Mouse (Mus musculus) CH12.LX (cell line): Measurements from ENCODE around the gene Bcar1. TPM values are rescaled to one million over a fixed set of nuclear protein-coding genes. Genes with fewer than 3 reads are reported as not detected.

ENCODE experiments used
- DNase-seq: peaks from one replicate; pipeline ENCODE4 v3.0.0-alpha.2; 2013; ENCODE audit errors: extremely low read depth
- H3K27ac ChIP-seq: 2 replicates; pipeline ENCODE4 v1.5.1; 2012; ENCODE audit warnings: low read depth, mild to moderate bottlenecking, control low read depth, moderate library complexity; ENCODE audit not compliant: insufficient read depth
- H3K27me3 ChIP-seq: replicated peaks from 2 replicates; pipeline ENCODE3; 2012; ENCODE audit warnings: inconsistent platforms
- H3K36me3 ChIP-seq, 2 experiments: replicated peaks in 1 of 2; 2 replicates each; pipeline versions ENCODE3 to v1.6.1; 2012; ENCODE audit warnings: inconsistent platforms in 1 of 2, low read length in 1 of 2, mild to moderate bottlenecking in 1 of 2, mixed read lengths in 1 of 2, moderate library complexity in 1 of 2; ENCODE audit not compliant: control insufficient read depth in 1 of 2, insufficient read depth in 1 of 2
- H3K4me1 ChIP-seq, 2 experiments: 2 replicates each; pipeline ENCODE4 v1.6.1; 2012; ENCODE audit warnings: inconsistent platforms in 1 of 2, moderate library complexity in 1 of 2; ENCODE audit not compliant: insufficient read depth in 2 of 2, control insufficient read depth in 1 of 2
- H3K4me2 ChIP-seq: 2 replicates; pipeline ENCODE4 v1.6.1; 2012; ENCODE audit warnings: low read depth, mild to moderate bottlenecking, control low read depth; ENCODE audit not compliant: poor library complexity, insufficient read depth, severe bottlenecking
- H3K4me3 ChIP-seq, 3 experiments: fragments of 150-350 bp in 1 of 3; sonication (generic) in 1 of 3; replicated peaks in 1 of 3; 2 replicates each; pipeline versions ENCODE3 to v1.5.1; 2011 to 2012; ENCODE audit warnings: low read depth in 2 of 3, low read length in 2 of 3, mild to moderate bottlenecking in 2 of 3, moderate library complexity in 2 of 3, control low read depth in 1 of 3, improper control_type of control experiment in 1 of 3, inconsistent platforms in 1 of 3, mixed read lengths in 1 of 3; ENCODE audit not compliant: poor library complexity in 1 of 3
- H3K79me2 ChIP-seq: replicated peaks from 2 replicates; pipeline ENCODE4 v1.6.1; 2012; ENCODE audit warnings: mild to moderate bottlenecking, moderate library complexity; ENCODE audit not compliant: control insufficient read depth, poor library complexity, insufficient read depth, severe bottlenecking; ENCODE audit errors: extremely low read depth
- H3K9ac ChIP-seq: 2 replicates; pipeline ENCODE4 v1.6.1; 2012; ENCODE audit warnings: low read depth, mild to moderate bottlenecking, control low read depth, moderate library complexity; ENCODE audit not compliant: insufficient read depth
- H3K9me3 ChIP-seq: replicated peaks from 2 replicates; pipeline ENCODE3; 2012; ENCODE audit warnings: low read length, inconsistent platforms, mixed read lengths
- CHD1 ChIP-seq: IDR thresholded peaks from 2 replicates; pipeline ENCODE4 v1.6.1; 2012; ENCODE audit warnings: low read depth, low read length, improper control_type of control experiment, inconsistent platforms
- CHD2 ChIP-seq: IDR thresholded peaks from 2 replicates; pipeline ENCODE4 v1.6.1; 2011; ENCODE audit warnings: low read length, improper control_type of control experiment
- CTCF ChIP-seq, 2 experiments: IDR thresholded peaks in 1 of 2; conservative IDR thresholded peaks in 1 of 2; 2 replicates each; pipeline ENCODE4 v1.5.1; 2011 to 2012; ENCODE audit warnings: low read depth in 2 of 2, low read length in 2 of 2, improper control_type of control experiment in 1 of 2, inconsistent platforms in 1 of 2, mild to moderate bottlenecking in 1 of 2, moderate library complexity in 1 of 2
- E2F4 ChIP-seq: IDR thresholded peaks from 2 replicates; pipeline ENCODE4 v1.6.1; 2011; ENCODE audit warnings: low read depth, low read length, improper control_type of control experiment; ENCODE audit not compliant: insufficient replicate concordance
- ELF1 ChIP-seq: IDR thresholded peaks from 2 replicates; pipeline ENCODE4 v1.6.1; 2014; ENCODE audit warnings: low read depth, mild to moderate bottlenecking, inconsistent platforms, low read length, improper control_type of control experiment
- HCFC1 ChIP-seq: IDR thresholded peaks from 2 replicates; pipeline ENCODE4 v1.6.1; 2012; ENCODE audit warnings: low read depth, mild to moderate bottlenecking, inconsistent platforms, low read length, improper control_type of control experiment
- JUN ChIP-seq: IDR thresholded peaks from 2 replicates; pipeline ENCODE4 v1.6.1; 2011; ENCODE audit warnings: low read depth, mild to moderate bottlenecking, low read length, improper control_type of control experiment, moderate library complexity; ENCODE audit not compliant: insufficient read depth
- JUND ChIP-seq: conservative IDR thresholded peaks from 2 replicates; pipeline ENCODE4 v1.6.1; 2011; ENCODE audit warnings: low read depth, low read length, improper control_type of control experiment
- MAFK ChIP-seq: IDR thresholded peaks from 2 replicates; pipeline ENCODE4 v1.6.1; 2011; ENCODE audit warnings: low read length, improper control_type of control experiment; ENCODE audit not compliant: insufficient replicate concordance
- MAX ChIP-seq: IDR thresholded peaks from 2 replicates; pipeline ENCODE4 v1.6.1; 2011; ENCODE audit warnings: low read length, improper control_type of control experiment
- MAZ ChIP-seq: IDR thresholded peaks from 2 replicates; pipeline ENCODE4 v1.6.1; 2012; ENCODE audit warnings: low read depth, mild to moderate bottlenecking, inconsistent platforms, low read length, improper control_type of control experiment, moderate library complexity
- MEF2A ChIP-seq: IDR thresholded peaks from 2 replicates; pipeline ENCODE4 v1.6.1; 2014; ENCODE audit warnings: low read depth, mild to moderate bottlenecking, inconsistent platforms, low read length, improper control_type of control experiment, borderline replicate concordance
- NELFE ChIP-seq: IDR thresholded peaks from 2 replicates; pipeline ENCODE4 v1.6.1; 2011; ENCODE audit warnings: low read depth, low read length, improper control_type of control experiment
- NRF1 ChIP-seq: IDR thresholded peaks from 2 replicates; pipeline ENCODE4 v1.6.1; 2014; ENCODE audit warnings: low read depth, mild to moderate bottlenecking, inconsistent platforms, low read length, improper control_type of control experiment, moderate library complexity
- PAX5 ChIP-seq: IDR thresholded peaks from 2 replicates; pipeline ENCODE4 v1.6.1; 2012; ENCODE audit warnings: low read length, inconsistent platforms, mixed read lengths
- POLR2AphosphoS2 ChIP-seq: IDR thresholded peaks from 2 replicates; pipeline ENCODE4 v1.6.1; 2011; ENCODE audit warnings: low read depth, low read length, improper control_type of control experiment
- UBTF ChIP-seq: IDR thresholded peaks from 2 replicates; pipeline ENCODE4 v1.6.1; 2012; ENCODE audit warnings: low read depth, mild to moderate bottlenecking, inconsistent platforms, low read length, improper control_type of control experiment, moderate library complexity
- USF1 ChIP-seq: IDR thresholded peaks from 2 replicates; pipeline ENCODE4 v1.6.1; 2014; ENCODE audit warnings: low read depth, mild to moderate bottlenecking, inconsistent platforms, low read length, improper control_type of control experiment
- ZKSCAN1 ChIP-seq: IDR thresholded peaks from 2 replicates; pipeline ENCODE4 v1.6.1; 2012; ENCODE audit warnings: low read depth, inconsistent platforms, low read length, improper control_type of control experiment, borderline replicate concordance
- ZMIZ1 ChIP-seq: IDR thresholded peaks from 2 replicates; pipeline ENCODE4 v1.6.1; 2012; ENCODE audit warnings: low read depth, mild to moderate bottlenecking, inconsistent platforms, low read length, improper control_type of control experiment
- ZNF384 ChIP-seq: IDR thresholded peaks from 2 replicates; pipeline ENCODE4 v1.6.1; 2012; ENCODE audit warnings: low read depth, low read length, improper control_type of control experiment, inconsistent platforms
- dilution Hi-C: fragments of 300-500 bp; cut with MboI; formaldehyde crosslinking; loops from 2 replicates; pipeline ENCODE4 v1.14.3; 2020; ENCODE audit warnings: low sequenced_read_pairs; ENCODE audit not compliant: extremely low pct_unique_long_range_greater_than_20kb, extremely low pct_ligation_motif_present
- in situ Hi-C: fragments of 300-500 bp; cut with MboI; formaldehyde crosslinking; loops from 3 replicates; pipeline ENCODE4 v1.14.3; 2019; ENCODE audit warnings: low sequenced_read_pairs, low pct_ligation_motif_present, low pct_unique_long_range_greater_than_20kb, mixed read lengths
- polyA plus RNA-seq: library from polyadenylated mRNA; unstranded; fragments of >175 nt; gene quantifications from 2 replicates; pipeline ENCODE4 v1.2.1, GENCODE M21; 2012; ENCODE audit warnings: low read depth; ENCODE audit not compliant: insufficient read length
- total RNA-seq, 2 experiments: library from RNA; depleted of rRNA; stranded (reverse); fragments of 300-350 nt in 1 of 2; fragments of >200 nt in 1 of 2; gene quantifications; 2 replicates each; pipeline ENCODE4 v1.2.3; 2012 to 2014

Gene Bcar1
- total and polyA plus RNA-seq, 3 experiments, result 0.97 to 2.1 (median 1.2) TPM

DNA sequence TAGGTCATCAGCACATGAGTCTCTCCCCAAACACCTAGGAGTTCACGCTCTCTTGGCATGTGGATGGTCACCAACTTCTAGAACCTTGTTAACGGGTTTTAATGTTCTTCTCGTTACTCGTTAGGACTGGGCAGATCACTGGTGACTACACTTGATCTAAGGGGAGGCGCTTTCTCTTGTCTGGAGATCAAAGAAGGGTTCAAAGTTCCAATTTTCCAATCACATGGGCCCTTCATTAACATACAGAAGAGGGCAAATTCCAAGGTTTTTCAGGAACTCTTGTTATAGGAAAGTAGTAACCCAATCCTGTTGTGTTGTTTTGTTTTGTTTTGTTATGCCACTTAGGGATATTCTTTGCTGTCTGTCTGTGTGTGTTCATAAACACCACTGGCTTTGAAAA lies 15.2 kb upstream of the Bcar1 start:
- Histone ChIP-seq H3K9me3 (no peaks in the 10 kb centered on the region), H3K27ac (no peak overlapping the region), H3K4me2 (no peak overlapping the region), H3K4me1 (no peaks in the 10 kb centered on the region; a peak in 1 of 4 replicates)
- dilution Hi-C loops, result no loop called here
- DNase-seq, result no peak
- TF ChIP-seq USF1, result no peak
- TF ChIP-seq NRF1, result no peak
- TF ChIP-seq CHD1, result no peak
- no peak for TF ChIP-seq ZNF384
- TF ChIP-seq UBTF, result no peak
- TF ChIP-seq ELF1, result no peak
- no peak for TF ChIP-seq ZMIZ1
- no peak for TF ChIP-seq JUND
- no peak for TF ChIP-seq POLR2AphosphoS2
- TF ChIP-seq PAX5, result no peak
- TF ChIP-seq ZKSCAN1, result no peak
- TF ChIP-seq MAZ, result no peak
- TF ChIP-seq CHD2, result no peak
- TF ChIP-seq MAFK, result no peak
- no peak for TF ChIP-seq CTCF (conservative IDR thresholded peaks at IDR 0.05 in 1 of 2, IDR thresholded peaks at IDR 0.05 in 1 of 2; ENCODE audit: low read depth in 2 of 2, low read length in 2 of 2)
- TF ChIP-seq E2F4, result no peak
- TF ChIP-seq JUN, result no peak
- TF ChIP-seq MAX, result no peak
- TF ChIP-seq, all 38 proteins: peak for 0
- in situ Hi-C loops, result no loop called here
- no peaks in the 10 kb centered on the region for H3K79me2 ChIP-seq
- H3K4me3 ChIP-seq, result no peak overlapping the region
- H3K27me3 ChIP-seq, result no peaks in the 10 kb centered on the region
- no peak overlapping the region for H3K9ac ChIP-seq
- peaks cover 0 to 3% of the 10 kb centered on the region in 2 experiments for H3K36me3 ChIP-seq

DNA sequence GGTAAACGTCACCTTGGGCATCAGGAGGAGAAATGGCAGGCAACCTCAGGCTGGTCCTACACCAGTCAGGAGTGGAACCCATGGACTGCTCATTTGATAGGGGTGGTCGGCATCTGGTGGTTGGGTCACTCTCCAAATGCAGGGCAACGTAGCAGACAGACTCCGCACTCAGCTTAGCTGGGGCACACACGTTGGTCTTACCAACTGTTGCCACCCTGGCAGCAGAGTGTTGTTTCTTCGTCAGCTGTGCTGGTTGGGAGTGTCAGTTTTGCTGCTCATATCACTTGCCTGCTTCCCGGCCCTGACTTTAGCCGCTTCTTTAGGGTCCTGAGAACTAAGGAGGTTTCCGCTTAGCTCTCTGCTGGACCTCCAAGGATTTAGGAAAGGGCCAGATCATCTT lies 14.0 kb upstream of the Bcar1 start:
- H3K27me3 ChIP-seq, result no peaks in the 10 kb centered on the region
- H3K27ac ChIP-seq, result no peak overlapping the region
- no peaks in the 10 kb centered on the region for H3K9me3 ChIP-seq
- H3K4me3 ChIP-seq, result no peak overlapping the region
- in situ Hi-C loops (no loop called here), dilution Hi-C loops (no loop called here)
- H3K79me2 ChIP-seq, result no peaks in the 10 kb centered on the region
- H3K4me2 ChIP-seq, result no peak overlapping the region
- DNase-seq, result no peak
- no peak overlapping the region for H3K9ac ChIP-seq
- H3K36me3 ChIP-seq, result no peaks in the 10 kb centered on the region
- no peaks in the 10 kb centered on the region; a peak in 1 of 4 replicates for H3K4me1 ChIP-seq
- no peak for TF ChIP-seq HCFC1
- no peak for TF ChIP-seq MAFK
- TF ChIP-seq ELF1, result no peak
- TF ChIP-seq PAX5, result no peak
- TF ChIP-seq ZNF384, result no peak
- TF ChIP-seq MEF2A, result no peak
- no peak for TF ChIP-seq ZKSCAN1
- no peak for TF ChIP-seq POLR2AphosphoS2
- TF ChIP-seq JUND, result no peak
- TF ChIP-seq NELFE, result no peak
